Mouse (Mus musculus) kidney, adult 2 months (tissue): ENCODE data around the gene Olfr676.

Experiments used
- CTCF ChIP-seq: fragments of 200-500 bp; conservative IDR thresholded peaks from 2 replicates; pipeline ENCODE4 v1.5.1; 2011; ENCODE audit warnings: low read depth, mild to moderate bottlenecking, control low read depth, low read length, moderate library complexity, mixed read lengths; ENCODE audit not compliant: insufficient read depth, insufficient read length
- POLR2A ChIP-seq: fragments of 200-500 bp; IDR thresholded peaks from one replicate; pipeline ENCODE4 v1.6.1; 2011; ENCODE audit warnings: low read depth, low read length, control low read depth

GRCm38 (mm10) chr7:105001929-105002328, 30.6 kb upstream of the Olfr676 start, which contains the start of gene Olfr672:
- no peak for TF ChIP-seq CTCF
- TF ChIP-seq POLR2A = no peak
